Mouse (Mus musculus) bone marrow, adult 2 months (tissue): ENCODE measurements around the gene Vwa1. TPM values are rescaled to one million over a fixed set of nuclear protein-coding genes. Genes with fewer than 3 reads are reported as not detected.
A peak's percentile ranks its signal among the peaks of the same experiment; 100 is the strongest.

Experiments
- H3K27ac ChIP-seq: fragments of 200-500 bp; 2 replicates; pipeline ENCODE4 v1.5.1; 2012; ENCODE audit warnings: low read depth, mild to moderate bottlenecking, control low read depth, inconsistent platforms, low read length; ENCODE audit not compliant: control insufficient read depth, poor library complexity, insufficient read depth
- H3K4me1 ChIP-seq: fragments of 200-500 bp; 2 replicates; pipeline ENCODE4 v1.6.1; 2011; ENCODE audit warnings: low read length; ENCODE audit not compliant: control insufficient read depth, insufficient read depth
- H3K4me3 ChIP-seq: fragments of 200-500 bp; replicated peaks from 2 replicates; pipeline ENCODE3; 2011; ENCODE audit warnings: mild to moderate bottlenecking, low read depth, low read length, control low read depth; ENCODE audit not compliant: control insufficient read depth
- CTCF ChIP-seq: fragments of 200-500 bp; IDR thresholded peaks from 2 replicates; pipeline ENCODE4 v1.5.1; 2011; ENCODE audit warnings: low read length, control low read depth; ENCODE audit not compliant: control insufficient read depth, insufficient read depth
- POLR2A ChIP-seq: fragments of 200-500 bp; IDR thresholded peaks from 2 replicates; pipeline ENCODE4 v1.6.1; 2011; ENCODE audit warnings: low read depth, mild to moderate bottlenecking, control low read depth, low read length, borderline replicate concordance; ENCODE audit not compliant: control insufficient read depth
- WGBS: fragments of 180-500 bp; shearing (Covaris S2); methylation state at CpG from one replicate; pipeline ENCODE4 v1.1.7; 2018; 5-methylcytosine and 5-hydroxymethylcytosine counted together
- polyA plus RNA-seq: library from polyadenylated mRNA; stranded (reverse); fragments of >200 nt; gene quantifications from 2 replicates; pipeline ENCODE4 v1.2.4, GENCODE M21; 2011; ENCODE audit warnings: low replicate concordance; ENCODE audit not compliant: missing spikeins, insufficient read depth, insufficient read length

The Vwa1 gene
- polyA plus RNA-seq, 1 experiment, result 0.97 TPM

DNA sequence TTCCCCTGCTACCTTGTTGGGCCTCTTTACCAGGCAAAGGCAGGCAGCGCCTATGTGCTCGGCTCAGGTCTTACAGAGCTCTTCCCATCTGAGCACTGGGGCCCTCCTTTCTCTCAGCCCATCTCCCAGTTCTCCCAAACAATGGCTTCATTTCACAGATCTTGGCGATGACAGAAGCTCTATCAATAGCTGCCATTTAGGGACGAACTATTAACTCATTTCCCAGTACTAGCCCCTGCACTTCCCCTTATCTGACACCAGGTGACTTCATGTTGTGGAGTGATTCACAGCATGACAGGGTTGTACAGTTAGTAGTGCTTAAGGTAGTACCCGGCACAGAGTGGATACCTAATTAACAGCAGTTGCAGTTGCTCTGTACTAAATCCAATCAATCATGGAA, 11.3 kb upstream of the Vwa1 start, which contains the start of gene Tmem88b:
Gene Tmem88b, minus strand, starts transcription at position 56 of the 400 bp plus-strand sequence.
- 66% methylated on average over 5 of the region's 5 CpGs for WGBS
- Histone ChIP-seq H3K4me1 (no peaks in the 10 kb centered on the region), H3K4me3 (peak within 1 kb of the TSS; percentile 58), H3K27ac (no peak within 1 kb of the TSS)
- TF ChIP-seq POLR2A, result no peak
- no peak for TF ChIP-seq CTCF

- Histone ChIP-seq H3K4me3 (no peak overlapping the region), H3K27ac (no peak overlapping the region), H3K4me1 (no peaks in the 10 kb centered on the region)
- TF ChIP-seq CTCF, result no peak
- TF ChIP-seq POLR2A, result no peak
- WGBS, result 73% methylated on average over 10 of the region's 10 CpGs
Measured at GRCm38 (mm10) chr4:155785246-155785645, 10.7 kb upstream of the Vwa1 start.

GRCm38 (mm10) chr4:155784081-155784701, 9.7 kb upstream of the Vwa1 start:
- H3K4me1 ChIP-seq, result no peaks in the 10 kb centered on the region
- peak overlapping the region; percentile 58 for H3K4me3 ChIP-seq
- peak overlapping the region; percentile 81 for H3K27ac ChIP-seq
- peak; percentile 52 for TF ChIP-seq CTCF
- TF ChIP-seq POLR2A, result peak; percentile 23; the same call in 1 of the 2 replicates
- under 1% methylated on average over 52 of the region's 52 CpGs for WGBS

GRCm38 (mm10) chr4:155783486-155784080, 9.1 kb upstream of the Vwa1 start:
- TF ChIP-seq CTCF, result no peak
- TF ChIP-seq POLR2A, result no peak
- 39% methylated on average over 16 of the region's 16 CpGs for WGBS
- H3K4me1 ChIP-seq, result no peaks in the 10 kb centered on the region
- H3K27ac ChIP-seq, result no peak overlapping the region
- H3K4me3 ChIP-seq, result peak overlapping the region; percentile 12

DNA sequence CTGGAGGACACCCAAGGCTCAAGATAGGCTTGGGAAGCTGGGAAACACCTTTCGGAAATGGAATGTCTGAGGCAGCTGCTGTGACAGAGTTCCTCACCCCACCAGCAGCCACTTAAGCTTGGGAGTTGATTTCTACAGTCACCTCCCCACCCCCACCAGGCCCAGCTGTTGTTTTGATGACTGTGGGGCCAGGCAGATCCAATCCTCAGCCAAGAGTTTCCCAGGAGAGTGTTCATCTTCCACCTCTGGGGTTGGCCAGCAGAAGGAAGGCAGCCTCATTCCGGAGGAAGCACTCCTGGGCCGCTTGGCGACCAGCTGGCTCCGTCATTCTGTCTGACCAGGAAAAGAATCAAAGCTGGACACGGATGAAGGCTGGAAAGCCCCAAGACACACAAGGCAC, 6.4 kb upstream of the Vwa1 start:
- H3K27ac ChIP-seq, result no peak overlapping the region
- 65% methylated on average over 6 of the region's 6 CpGs for WGBS
- TF ChIP-seq CTCF, result no peak
- no peak for TF ChIP-seq POLR2A
- no peak overlapping the region for H3K4me3 ChIP-seq
- H3K4me1 ChIP-seq, result no peaks in the 10 kb centered on the region

DNA sequence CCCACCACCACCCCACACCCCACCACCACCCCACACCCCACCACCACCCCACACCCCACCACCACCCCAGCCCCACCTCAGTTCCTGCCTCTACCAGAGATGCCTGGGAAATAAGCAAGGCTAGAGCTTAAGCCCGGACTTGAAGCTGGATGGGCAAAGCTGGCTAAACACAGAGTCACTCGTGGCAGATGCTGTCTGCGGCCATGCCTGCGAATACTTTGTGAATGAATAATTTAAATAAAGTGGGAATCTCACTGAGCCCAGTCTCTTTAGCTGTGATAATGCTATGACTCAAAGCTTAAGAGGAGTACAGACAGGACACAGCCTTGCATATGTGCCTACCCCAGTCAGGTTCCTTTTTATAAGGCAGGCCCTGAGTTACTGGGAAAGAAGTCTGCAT, 5.0 kb upstream of the Vwa1 start:
- TF ChIP-seq CTCF (no peak), POLR2A (no peak)
- H3K4me3 ChIP-seq, result no peak overlapping the region
- 87% methylated on average over 4 of the region's 4 CpGs for WGBS
- no peak overlapping the region for H3K27ac ChIP-seq
- H3K4me1 ChIP-seq, result peaks cover under 1% of the 10 kb centered on the region

GRCm38 (mm10) chr4:155777816-155778215, 3.3 kb upstream of the Vwa1 start:
- WGBS, result 68% methylated on average over 2 of the region's 2 CpGs
- peaks cover 4% of the 10 kb centered on the region for H3K4me1 ChIP-seq

DNA sequence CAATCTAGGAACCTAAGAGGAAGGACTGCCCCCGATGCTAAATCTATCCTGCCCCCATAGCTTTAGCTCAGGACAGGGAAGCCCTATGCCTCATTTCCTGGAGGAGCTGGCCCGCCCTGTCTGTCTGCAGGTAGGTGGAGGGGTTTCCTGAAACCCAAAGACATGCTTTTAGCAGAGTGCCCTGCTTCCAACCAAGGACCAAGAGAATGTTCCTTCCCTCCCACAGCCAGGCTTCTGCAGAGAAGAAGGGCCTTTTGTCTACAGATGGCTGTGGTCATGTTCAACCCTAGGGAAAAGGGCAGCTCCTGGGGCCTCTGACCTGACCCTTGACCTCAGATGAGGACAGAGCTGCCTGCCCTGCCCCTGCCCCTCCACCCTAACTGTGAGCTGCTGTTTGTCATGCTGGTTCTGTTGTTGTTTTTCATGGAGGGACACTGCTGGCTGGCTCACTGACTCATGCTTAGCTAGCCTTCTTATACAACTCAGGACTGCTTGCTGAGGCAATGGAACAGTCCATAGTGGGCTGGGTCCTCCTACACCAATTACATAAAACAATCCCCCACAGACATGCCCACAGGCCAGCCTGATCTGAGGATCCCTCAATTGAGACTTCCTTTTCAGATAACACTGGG, 2.3 kb upstream of the Vwa1 start:
- no peak overlapping the region for H3K27ac ChIP-seq
- no peak overlapping the region for H3K4me3 ChIP-seq
- H3K4me1 ChIP-seq, result peaks cover 4% of the 10 kb centered on the region
- TF ChIP-seq CTCF (no peak), POLR2A (no peak)
- 38% methylated on average over 2 of the region's 2 CpGs for WGBS

More at GRCm38 (mm10) chr4:155777816-155778215, 3.3 kb upstream of the Vwa1 start:
- H3K27ac ChIP-seq, result no peak overlapping the region
- H3K4me3 ChIP-seq, result no peak overlapping the region
- no peak for TF ChIP-seq POLR2A
- no peak for TF ChIP-seq CTCF
